Mouse (Mus musculus) mesoderm, embryonic 11.5 days (tissue): ENCODE data around the gene Tmem231.

Experiments
- DNase-seq: peaks from one replicate; pipeline ENCODE4 v3.0.0-alpha.2; 2012; ENCODE audit warnings: low read depth, low spot score

The Tmem231 gene

GRCm38 (mm10) chr8:111863280-111863679, 70.4 kb downstream of the Tmem231 start:
- no peak for DNase-seq
